Mouse (Mus musculus) liver, adult 2 months (tissue): ENCODE data around the gene S100a5. TPM values are rescaled to one million over a fixed set of nuclear protein-coding genes. Genes with fewer than 3 reads are reported as not detected.

Experiments
- DNase-seq: peaks from one replicate; pipeline ENCODE4 v3.0.0-alpha.2; 2011; ENCODE audit warnings: low read depth, low spot score; ENCODE audit errors: extremely low read depth
- H3K27ac ChIP-seq: fragments of 200-500 bp; replicated peaks from 2 replicates; pipeline ENCODE4 v1.5.1; 2012; ENCODE audit warnings: low read depth, mild to moderate bottlenecking, control low read depth, inconsistent platforms, low read length; ENCODE audit not compliant: insufficient read depth
- H3K27me3 ChIP-seq: fragments of 200-500 bp; 2 replicates; pipeline ENCODE4 v1.6.1; 2012; ENCODE audit warnings: mild to moderate bottlenecking, moderate library complexity, low read length, inconsistent platforms; ENCODE audit not compliant: control insufficient read depth, insufficient read depth
- H3K36me3 ChIP-seq: fragments of 200-500 bp; 2 replicates; pipeline ENCODE4 v1.6.1; 2012; ENCODE audit warnings: low read length, inconsistent platforms; ENCODE audit not compliant: control insufficient read depth, insufficient read depth
- H3K4me1 ChIP-seq: fragments of 200-500 bp; 2 replicates; pipeline ENCODE4 v1.6.1; 2011; ENCODE audit warnings: low read length; ENCODE audit not compliant: control insufficient read depth, insufficient read depth
- H3K4me3 ChIP-seq: fragments of 200-500 bp; 2 replicates; pipeline ENCODE4 v1.5.1; 2011; ENCODE audit warnings: low read depth, mild to moderate bottlenecking, control low read depth, low read length, moderate library complexity; ENCODE audit not compliant: insufficient read depth
- H3K79me2 ChIP-seq: fragments of 200-500 bp; 2 replicates; pipeline ENCODE4 v1.6.1; 2012; ENCODE audit warnings: inconsistent platforms, mild to moderate bottlenecking, low read length, moderate library complexity; ENCODE audit not compliant: control insufficient read depth, insufficient read depth
- H3K9ac ChIP-seq: fragments of 200-500 bp; 2 replicates; pipeline ENCODE4 v1.6.1; 2012; ENCODE audit warnings: low read depth, mild to moderate bottlenecking, control low read depth, inconsistent platforms, low read length
- CTCF ChIP-seq: fragments of 200-500 bp; IDR thresholded peaks from 2 replicates; pipeline ENCODE4 v1.5.1; 2011; ENCODE audit warnings: low read depth, low read length, control low read depth
- POLR2A ChIP-seq: fragments of 200-500 bp; IDR thresholded peaks from 2 replicates; pipeline ENCODE4 v1.6.1; 2011; ENCODE audit warnings: low read length, control low read depth; ENCODE audit not compliant: insufficient read depth; ENCODE audit errors: extremely low read depth
- WGBS: fragments of 180-500 bp; shearing (Covaris S2); methylation state at CpG from one replicate; pipeline ENCODE4 v1.1.7; 2018; 5-methylcytosine and 5-hydroxymethylcytosine counted together
- polyA plus RNA-seq: library from polyadenylated mRNA; depleted of rRNA; stranded (reverse); fragments of >200 nt; gene quantifications from 2 replicates; pipeline ENCODE4 v1.2.3, GENCODE M21; 2012
- total RNA-seq: library from RNA; depleted of rRNA; stranded (reverse); fragments of >200 nt; gene quantifications from 2 replicates; pipeline ENCODE4 v1.2.3, GENCODE M21; 2014

Gene S100a5
- total and polyA plus RNA-seq, 2 experiments = not detected

DNA sequence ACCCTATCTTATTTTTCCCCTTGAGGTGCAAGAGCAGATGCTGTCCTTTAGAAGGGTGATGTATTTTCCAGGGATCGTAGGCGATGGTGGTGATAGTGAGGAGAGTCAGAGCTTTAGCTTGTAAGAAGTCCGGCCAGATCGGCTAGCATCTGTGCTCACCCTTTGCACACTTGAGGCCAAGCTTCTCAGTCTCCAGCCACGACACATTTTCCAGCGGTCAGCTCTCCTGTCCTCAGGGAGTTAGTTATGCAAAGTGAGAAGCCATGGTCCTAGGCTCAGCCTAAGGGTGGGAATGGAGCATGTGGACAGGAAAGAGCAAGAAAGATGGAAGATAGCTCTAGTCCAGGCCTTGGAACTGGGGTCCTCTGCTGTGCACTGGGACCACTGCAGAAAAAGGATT lies 11.5 kb upstream of the S100a5 start:
- Histone ChIP-seq H3K36me3 (no peaks in the 10 kb centered on the region), H3K9ac (no peak overlapping the region), H3K27ac (no peak overlapping the region), H3K4me3 (no peak overlapping the region), H3K79me2 (no peaks in the 10 kb centered on the region), H3K27me3 (no peaks in the 10 kb centered on the region), H3K4me1 (no peaks in the 10 kb centered on the region)
- TF ChIP-seq POLR2A = no peak
- TF ChIP-seq CTCF = no peak
- 90% methylated on average over 6 of the region's 6 CpGs for WGBS
- no peak for DNase-seq

GRCm38 (mm10) chr3:90597736-90598135 lies 10.6 kb upstream of the S100a5 start:
- WGBS = 62% methylated on average over 6 of the region's 6 CpGs
- no peak for TF ChIP-seq POLR2A
- no peak for TF ChIP-seq CTCF

GRCm38 (mm10) chr3:90598212-90598611 lies 10.1 kb upstream of the S100a5 start:
- no peak overlapping the region for H3K27ac ChIP-seq

More at GRCm38 (mm10) chr3:90597736-90598135, 10.6 kb upstream of the S100a5 start:
- Histone ChIP-seq H3K9ac (no peak overlapping the region), H3K79me2 (no peaks in the 10 kb centered on the region), H3K36me3 (no peaks in the 10 kb centered on the region), H3K27ac (no peak overlapping the region), H3K4me3 (no peak overlapping the region), H3K4me1 (no peaks in the 10 kb centered on the region), H3K27me3 (no peaks in the 10 kb centered on the region)
- DNase-seq = no peak

DNA sequence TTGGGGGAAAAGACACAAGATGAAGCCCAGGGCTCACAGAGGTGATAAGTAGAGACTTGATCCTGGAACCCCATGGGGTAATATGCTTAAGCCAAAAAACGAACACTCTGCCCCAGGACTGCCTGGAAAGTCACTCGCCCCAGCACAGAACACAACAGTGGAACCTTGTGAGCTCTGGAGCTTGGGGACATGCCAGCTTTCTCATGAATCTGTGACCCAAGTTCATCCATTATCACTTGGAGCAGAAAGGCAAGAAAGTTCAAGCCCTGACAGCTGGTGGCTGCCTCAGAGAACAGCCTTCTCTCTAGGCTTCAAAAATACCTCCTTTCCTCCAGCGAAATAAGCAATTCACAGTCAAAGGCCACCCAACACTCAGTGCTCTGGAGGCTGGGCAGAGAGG lies 8.9 kb upstream of the S100a5 start:
- TF ChIP-seq POLR2A = no peak
- TF ChIP-seq CTCF = no peak
- Histone ChIP-seq H3K27ac (no peak overlapping the region), H3K79me2 (no peaks in the 10 kb centered on the region), H3K4me3 (no peak overlapping the region), H3K4me1 (no peaks in the 10 kb centered on the region), H3K9ac (no peak overlapping the region), H3K36me3 (no peaks in the 10 kb centered on the region), H3K27me3 (no peaks in the 10 kb centered on the region)
- DNase-seq = no peak
- 60% methylated on average over 3 of the region's 3 CpGs for WGBS

More at GRCm38 (mm10) chr3:90598212-90598611, 10.1 kb upstream of the S100a5 start:
- Histone ChIP-seq H3K36me3 (no peaks in the 10 kb centered on the region), H3K27me3 (no peaks in the 10 kb centered on the region), H3K4me3 (no peak overlapping the region), H3K4me1 (no peaks in the 10 kb centered on the region), H3K79me2 (no peaks in the 10 kb centered on the region), H3K9ac (no peak overlapping the region)
- TF ChIP-seq CTCF = no peak
- TF ChIP-seq POLR2A = no peak
- no peak for DNase-seq
- 76% methylated on average over 4 of the region's 4 CpGs for WGBS

DNA sequence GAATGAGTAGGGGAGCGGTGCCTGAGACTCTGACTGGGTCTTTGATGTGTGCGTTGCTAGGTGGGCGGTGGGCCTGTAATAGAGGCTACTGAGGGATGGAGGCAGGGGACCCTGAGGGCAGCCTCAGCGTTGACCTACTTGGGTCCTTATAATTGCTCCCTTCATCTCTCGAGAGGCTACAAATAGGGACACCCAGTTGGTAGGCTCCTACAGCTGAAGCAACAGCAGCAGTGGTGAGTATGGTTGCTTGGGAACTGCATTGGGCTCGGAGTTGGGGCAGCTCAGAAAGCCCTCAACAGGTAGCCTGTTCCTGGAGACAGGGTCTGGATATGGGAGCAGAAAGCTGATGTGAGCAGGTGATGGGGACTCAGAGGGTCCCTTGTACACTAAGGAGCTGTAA lies 8.3 kb upstream of the S100a5 start:
- WGBS = 79% methylated on average over 6 of the region's 6 CpGs
- DNase-seq = no peak
- H3K4me1 ChIP-seq = no peaks in the 10 kb centered on the region
- no peak overlapping the region for H3K9ac ChIP-seq
- no peaks in the 10 kb centered on the region for H3K27me3 ChIP-seq
- H3K36me3 ChIP-seq = no peaks in the 10 kb centered on the region
- no peak for TF ChIP-seq POLR2A
- TF ChIP-seq CTCF = no peak
- H3K79me2 ChIP-seq = no peaks in the 10 kb centered on the region
- no peak overlapping the region for H3K27ac ChIP-seq
- H3K4me3 ChIP-seq = no peak overlapping the region

GRCm38 (mm10) chr3:90600458-90601195 lies 7.7 kb upstream of the S100a5 start:
- DNase-seq = no peak
- Histone ChIP-seq H3K36me3 (no peaks in the 10 kb centered on the region), H3K9ac (no peak overlapping the region), H3K4me3 (no peak overlapping the region), H3K4me1 (no peaks in the 10 kb centered on the region), H3K79me2 (no peaks in the 10 kb centered on the region), H3K27me3 (no peaks in the 10 kb centered on the region), H3K27ac (no peak overlapping the region)
- WGBS = 74% methylated on average over 8 of the region's 8 CpGs
- TF ChIP-seq CTCF (no peak), POLR2A (no peak)
